Mouse (Mus musculus) ES-E14 (cell line): ENCODE measurements around the gene Slc50a1. TPM values are rescaled to one million over a fixed set of nuclear protein-coding genes. Genes with fewer than 3 reads are reported as not detected.
A peak's percentile ranks its signal among the peaks of the same experiment; 100 is the strongest.

ENCODE experiments used
- DNase-seq: peaks from one replicate; pipeline ENCODE4 v3.0.0-alpha.2; 2013; ENCODE audit warnings: low read depth, low spot score
- H3K27ac ChIP-seq: 2 replicates; pipeline ENCODE4 v1.5.1; 2012; ENCODE audit warnings: low read depth, mild to moderate bottlenecking, low read length, moderate library complexity, mixed read lengths; ENCODE audit not compliant: poor library complexity, insufficient read depth, severe bottlenecking
- H3K36me3 ChIP-seq: 2 replicates; pipeline ENCODE4 v1.6.1; 2012; ENCODE audit warnings: mild to moderate bottlenecking, low read length, moderate library complexity, mixed read lengths; ENCODE audit not compliant: control insufficient read depth, poor library complexity, insufficient read depth, severe bottlenecking
- H3K4me1 ChIP-seq, 2 experiments: fragments of 150-350 bp in 1 of 2; sonication (generic) in 1 of 2; 2 replicates each; pipeline ENCODE4 v1.6.1; 2012; ENCODE audit warnings: low read length in 2 of 2, mild to moderate bottlenecking in 1 of 2, mixed read lengths in 1 of 2; ENCODE audit not compliant: control insufficient read depth in 2 of 2, insufficient read depth in 2 of 2, poor library complexity in 1 of 2
- H3K4me3 ChIP-seq, 2 experiments: fragments of 150-350 bp in 1 of 2; sonication (generic) in 1 of 2; 2 replicates each; pipeline ENCODE4 v1.5.1; 2012; ENCODE audit warnings: low read length in 2 of 2, low read depth in 1 of 2, mild to moderate bottlenecking in 1 of 2, mixed read lengths in 1 of 2; ENCODE audit not compliant: insufficient read depth in 1 of 2, poor library complexity in 1 of 2, severe bottlenecking in 1 of 2
- H3K9ac ChIP-seq: 2 replicates; pipeline ENCODE4 v1.6.1; 2012; ENCODE audit warnings: low read depth, mild to moderate bottlenecking, low read length, mixed read lengths; ENCODE audit not compliant: poor library complexity, insufficient read depth, severe bottlenecking
- H3K9me3 ChIP-seq: fragments of 150-350 bp; sonication (generic); 2 replicates; pipeline ENCODE4 v1.6.1; 2012; ENCODE audit warnings: low read depth, mild to moderate bottlenecking, low read length; ENCODE audit not compliant: control insufficient read depth, insufficient read depth
- CHD2 ChIP-seq: IDR thresholded peaks from 2 replicates; pipeline ENCODE4 v1.6.1; 2014; ENCODE audit warnings: mild to moderate bottlenecking, low read depth, low read length, inconsistent platforms
- HCFC1 ChIP-seq: IDR thresholded peaks from 2 replicates; pipeline ENCODE4 v1.6.1; 2012; ENCODE audit warnings: low read length, inconsistent platforms, borderline replicate concordance; ENCODE audit not compliant: insufficient read depth
- MAFK ChIP-seq: IDR thresholded peaks from 2 replicates; pipeline ENCODE4 v1.6.1; 2014; ENCODE audit warnings: mild to moderate bottlenecking, low read depth, low read length, inconsistent platforms; ENCODE audit not compliant: insufficient read depth
- ZC3H11A ChIP-seq: IDR thresholded peaks from 2 replicates; pipeline ENCODE4 v1.6.1; 2012; ENCODE audit warnings: low read depth, mild to moderate bottlenecking, inconsistent platforms, low read length, borderline replicate concordance
- ZNF384 ChIP-seq: IDR thresholded peaks from 2 replicates; pipeline ENCODE4 v1.6.1; 2012; ENCODE audit warnings: low read depth, low read length, inconsistent platforms
- in situ Hi-C, 2 experiments: fragments of 600-800 bp; cut with MboI; formaldehyde crosslinking; loops; one replicate each; pipeline ENCODE4 v1.15.1; 2025; ENCODE audit warnings: low sequenced_read_pairs in 2 of 2, inconsistent platforms in 1 of 2; ENCODE audit not compliant: unreplicated experiment in 2 of 2
- total RNA-seq: library from RNA; depleted of rRNA; stranded (reverse); fragments of 300-350 nt; gene quantifications from 2 replicates; pipeline ENCODE4 v1.2.3, GENCODE M21; 2012

The Slc50a1 gene
- total RNA-seq, 1 experiment, result 17.0 TPM

- no peak for DNase-seq
- no peak for TF ChIP-seq MAFK
- TF ChIP-seq HCFC1, result no peak
- no peak for TF ChIP-seq ZC3H11A
- TF ChIP-seq CHD2, result no peak
- no peak for TF ChIP-seq ZNF384
- H3K36me3 ChIP-seq, result no peaks in the 10 kb centered on the region
- H3K9me3 ChIP-seq, result no peaks in the 10 kb centered on the region
- in situ Hi-C loops, result no loop called here
- H3K4me3 ChIP-seq, result peak overlapping the region; percentile 22 to 50; a peak in 2 of 4 replicates
- H3K9ac ChIP-seq, result peak overlapping the region; percentile 19; the same call in 1 of the 2 replicates
- no peak overlapping the region for H3K27ac ChIP-seq
- H3K4me1 ChIP-seq, result peaks cover 5 to 16% of the 10 kb centered on the region in 2 experiments; a peak in 3 of 4 replicates
Observed at GRCm38 (mm10) chr3:89268916-89269315, 1.5 kb downstream of the Slc50a1 start.

GRCm38 (mm10) chr3:89266439-89266893 is 3.9 kb downstream of the Slc50a1 start:
- H3K4me1 ChIP-seq, result peaks cover 3 to 17% of the 10 kb centered on the region in 2 experiments; a peak in 1 of 4 replicates
- peak; percentile 66 for DNase-seq
- H3K9me3 ChIP-seq, result no peaks in the 10 kb centered on the region
- H3K9ac ChIP-seq, result peak overlapping the region; percentile 87
- H3K27ac ChIP-seq, result no peak overlapping the region
- in situ Hi-C loops, result no loop called here
- H3K4me3 ChIP-seq, result peak overlapping the region; percentile 77 to 88
- TF ChIP-seq ZC3H11A, result no peak
- TF ChIP-seq MAFK, result 0 out of 2 replicates have a peak, but pooled peaks have one; percentile 3
- TF ChIP-seq CHD2, result no peak
- TF ChIP-seq HCFC1, result peak; percentile 96
- no peak for TF ChIP-seq ZNF384
- H3K36me3 ChIP-seq, result no peaks in the 10 kb centered on the region

GRCm38 (mm10) chr3:89262417-89262816 is 8.0 kb downstream of the Slc50a1 start:
- in situ Hi-C loops, result no loop called here
- DNase-seq, result no peak
- no peak overlapping the region for H3K4me3 ChIP-seq
- H3K36me3 ChIP-seq, result no peaks in the 10 kb centered on the region
- H3K9ac ChIP-seq, result 0 out of 2 replicates have a peak overlapping the region, but pooled peaks have one; percentile 41
- no peak overlapping the region for H3K27ac ChIP-seq
- no peak for TF ChIP-seq HCFC1
- no peaks in the 10 kb centered on the region for H3K9me3 ChIP-seq
- H3K4me1 ChIP-seq, result peaks cover 0 to 8% of the 10 kb centered on the region in 2 experiments; a peak in 1 of 4 replicates

- H3K4me3 ChIP-seq, result no peak overlapping the region
- H3K9ac ChIP-seq, result no peak overlapping the region
- H3K27ac ChIP-seq, result no peak overlapping the region
- no peak for DNase-seq
- no peaks in the 10 kb centered on the region for H3K9me3 ChIP-seq
- in situ Hi-C loops, result no loop called here
- H3K4me1 ChIP-seq, result peaks cover 0 to 8% of the 10 kb centered on the region in 2 experiments; a peak in 1 of 4 replicates
- TF ChIP-seq CHD2 (no peak), MAFK (no peak), ZNF384 (no peak), ZC3H11A (no peak), HCFC1 (no peak)
- no peaks in the 10 kb centered on the region for H3K36me3 ChIP-seq
Observed at GRCm38 (mm10) chr3:89260211-89260610, 10.2 kb downstream of the Slc50a1 start.

GRCm38 (mm10) chr3:89259076-89259475 is 11.3 kb downstream of the Slc50a1 start, which contains the start of gene Dpm3:
TSS of gene Dpm3 (plus strand) at chr3:89259358.
- Histone ChIP-seq H3K4me3 (no peak within 1 kb of the TSS), H3K9ac (no peak within 1 kb of the TSS), H3K9me3 (no peaks in the 10 kb centered on the region), H3K36me3 (no peaks in the 10 kb centered on the region), H3K27ac (no peak within 1 kb of the TSS), H3K4me1 (peaks cover 0 to 8% of the 10 kb centered on the region in 2 experiments; a peak in 1 of 4 replicates)
- TF ChIP-seq CHD2 (no peak), ZC3H11A (no peak), MAFK (no peak), ZNF384 (no peak), HCFC1 (no peak)
- no peak for DNase-seq
- in situ Hi-C loops, result no loop called here
